Mouse (Mus musculus) midbrain, embryonic 12.5 days (tissue): Measurements from ENCODE around the gene Gtf3c3. TPM values are rescaled to one million over a fixed set of nuclear protein-coding genes. Genes with fewer than 3 reads are reported as not detected.

Experiments used
- ATAC-seq: fragments of 200-750 bp; cut with Nextera tagmentation; 2 replicates; pipeline ENCODE4 v1.8.0; 2017; ENCODE audit warnings: low read depth, moderate TSS enrichment, moderate library complexity; ENCODE audit not compliant: low FRiP score
- H3K27ac ChIP-seq: fragments of 300-500 bp; sonication (generic); replicated peaks from 2 replicates; pipeline ENCODE4 v1.5.1; 2016; ENCODE audit warnings: mild to moderate bottlenecking
- H3K27me3 ChIP-seq: fragments of 300-500 bp; sonication (generic); 2 replicates; pipeline ENCODE4 v1.6.1; 2016; ENCODE audit warnings: mild to moderate bottlenecking
- H3K36me3 ChIP-seq: fragments of 300-500 bp; sonication (generic); 2 replicates; pipeline ENCODE4 v1.6.1; 2016
- H3K4me1 ChIP-seq: fragments of 300-500 bp; sonication (generic); 2 replicates; pipeline ENCODE4 v1.6.1; 2016
- H3K4me2 ChIP-seq: fragments of 300-500 bp; sonication (generic); replicated peaks from 2 replicates; pipeline ENCODE4 v1.6.1; 2016; ENCODE audit warnings: mild to moderate bottlenecking, moderate library complexity
- H3K4me3 ChIP-seq: fragments of 300-500 bp; sonication (generic); 2 replicates; pipeline ENCODE4 v1.5.1; 2016; ENCODE audit warnings: mild to moderate bottlenecking
- H3K9ac ChIP-seq: fragments of 300-500 bp; sonication (generic); replicated peaks from 2 replicates; pipeline ENCODE4 v1.6.1; 2016; ENCODE audit warnings: mild to moderate bottlenecking, moderate library complexity
- H3K9me3 ChIP-seq: fragments of 300-500 bp; sonication (generic); 2 replicates; pipeline ENCODE4 v1.6.1; 2016; ENCODE audit warnings: mild to moderate bottlenecking
- WGBS: fragments of 180-500 bp; shearing (Covaris S2); methylation state at CpG from one replicate; pipeline ENCODE4 v1.1.7; 2016; 5-methylcytosine and 5-hydroxymethylcytosine counted together
- polyA plus RNA-seq: library from polyadenylated mRNA; unstranded; fragments of >200 nt; fragmentation: Nextera tagmentation; extraction: Ambion mirVana; gene quantifications from 2 replicates; pipeline ENCODE4 v1.2.1, GENCODE M21; 2016

Gtf3c3 gene
- polyA plus RNA-seq, 1 experiment from 2014 or later, result 34.5 TPM

GRCm38 (mm10) chr1:54384221-54384620, 54.5 kb downstream of the Gtf3c3 start:
- no peak for ATAC-seq
- H3K9ac ChIP-seq, result no peak overlapping the region
- no peaks in the 10 kb centered on the region for H3K9me3 ChIP-seq
- no peak overlapping the region for H3K4me2 ChIP-seq
- no peak overlapping the region for H3K27ac ChIP-seq
- WGBS, result 16% methylated on average over 1 of the region's 1 CpGs
- no peaks in the 10 kb centered on the region for H3K36me3 ChIP-seq
- H3K4me3 ChIP-seq, result no peak overlapping the region
- no peaks in the 10 kb centered on the region for H3K27me3 ChIP-seq
- H3K4me1 ChIP-seq, result no peaks in the 10 kb centered on the region

GRCm38 (mm10) chr1:54380978-54381914, 57.5 kb downstream of the Gtf3c3 start:
- Histone ChIP-seq H3K4me3 (no peak overlapping the region), H3K27ac (no peak overlapping the region), H3K4me2 (no peak overlapping the region), H3K4me1 (no peaks in the 10 kb centered on the region), H3K36me3 (no peaks in the 10 kb centered on the region), H3K9ac (no peak overlapping the region), H3K9me3 (no peaks in the 10 kb centered on the region), H3K27me3 (no peaks in the 10 kb centered on the region)
- WGBS, result 88% methylated on average over 9 of the region's 9 CpGs
- peak; percentile 62; the same call in 1 of the 2 replicates for ATAC-seq

GRCm38 (mm10) chr1:54377506-54378051, 61.2 kb downstream of the Gtf3c3 start:
- Histone ChIP-seq H3K4me1 (no peaks in the 10 kb centered on the region), H3K9me3 (no peaks in the 10 kb centered on the region), H3K4me3 (no peak overlapping the region), H3K27me3 (no peaks in the 10 kb centered on the region), H3K36me3 (no peaks in the 10 kb centered on the region), H3K9ac (no peak overlapping the region), H3K4me2 (no peak overlapping the region), H3K27ac (no peak overlapping the region)
- no peak for ATAC-seq

- no peak overlapping the region for H3K9ac ChIP-seq
- no peaks in the 10 kb centered on the region for H3K4me1 ChIP-seq
- no peaks in the 10 kb centered on the region for H3K9me3 ChIP-seq
- no peak overlapping the region for H3K4me2 ChIP-seq
- H3K4me3 ChIP-seq, result no peak overlapping the region
- H3K27me3 ChIP-seq, result no peaks in the 10 kb centered on the region
- no peak for ATAC-seq
- H3K27ac ChIP-seq, result no peak overlapping the region
- 86% methylated on average over 6 of the region's 6 CpGs for WGBS
- no peaks in the 10 kb centered on the region for H3K36me3 ChIP-seq
These were observed 82.2 kb downstream of the Gtf3c3 start for GRCm38 (mm10) chr1:54356566-54356965.

GRCm38 (mm10) chr1:54355485-54355884, 83.3 kb downstream of the Gtf3c3 start:
- WGBS, result 83% methylated on average over 5 of the region's 5 CpGs
- Histone ChIP-seq H3K4me3 (no peak overlapping the region), H3K4me2 (no peak overlapping the region), H3K27ac (no peak overlapping the region), H3K9ac (no peak overlapping the region), H3K4me1 (no peaks in the 10 kb centered on the region), H3K9me3 (no peaks in the 10 kb centered on the region), H3K27me3 (no peaks in the 10 kb centered on the region), H3K36me3 (no peaks in the 10 kb centered on the region)
- no peak for ATAC-seq

- Histone ChIP-seq H3K4me3 (no peak overlapping the region), H3K4me1 (no peaks in the 10 kb centered on the region), H3K9me3 (no peaks in the 10 kb centered on the region), H3K27ac (no peak overlapping the region), H3K9ac (no peak overlapping the region), H3K36me3 (no peaks in the 10 kb centered on the region), H3K27me3 (no peaks in the 10 kb centered on the region), H3K4me2 (no peak overlapping the region)
- WGBS, result 93% methylated on average over 4 of the region's 4 CpGs
- ATAC-seq, result no peak
These were observed 84.0 kb downstream of the Gtf3c3 start for GRCm38 (mm10) chr1:54354786-54355185.

Other genes starting within 250 kb of the Gtf3c3 start
- 4.8 and 5.5 TPM in 2 replicates for gene Hecw2, start 243.8 kb downstream of the Gtf3c3 start, polyA plus RNA-seq
- gene Ccdc150, start 188.3 kb downstream of the Gtf3c3 start, polyA plus RNA-seq, result 0.40 and 0.63 TPM in 2 replicates
- gene Pgap1, start 118.7 kb upstream of the Gtf3c3 start, polyA plus RNA-seq, result 17.1 and 23.8 TPM in 2 replicates